Mouse (Mus musculus): Measurements from ENCODE around the gene Amot.

The Amot gene

GRCm38 (mm10) chrX:145504717-145505415 is at the start of gene Amot:
Amot (minus strand) TSS chrX:145505181.
- peak; percentile 89 for DNase-seq

- DNase-seq = no peak
Measured at GRCm38 (mm10) chrX:145545060-145545459, 40.1 kb upstream of the Amot start.

- DNase-seq = peak; percentile 10
Measured at GRCm38 (mm10) chrX:145543602-145544490, 38.9 kb upstream of the Amot start.

- DNase-seq = no peak
Measured at GRCm38 (mm10) chrX:145541050-145541449, 36.1 kb upstream of the Amot start.

GRCm38 (mm10) chrX:145540321-145540720 is 35.3 kb upstream of the Amot start:
- DNase-seq = no peak

GRCm38 (mm10) chrX:145529602-145530001 is 24.6 kb upstream of the Amot start:
- no peak for DNase-seq

- no peak for DNase-seq
Measured at GRCm38 (mm10) chrX:145516322-145517066, 11.5 kb upstream of the Amot start.

GRCm38 (mm10) chrX:145515498-145516158 is 10.6 kb upstream of the Amot start:
- no peak for DNase-seq

- DNase-seq = peak; percentile 49
Measured at GRCm38 (mm10) chrX:145510675-145511074, 5.7 kb upstream of the Amot start.

- DNase-seq = peak; percentile 89
Measured at GRCm38 (mm10) chrX:145505457-145506201, 648 bp upstream of the Amot start.

- DNase-seq = peak; percentile 56
Measured at GRCm38 (mm10) chrX:145501666-145502355, 3.2 kb downstream of the Amot start.

GRCm38 (mm10) chrX:145499101-145499500 is 5.9 kb downstream of the Amot start:
- no peak for DNase-seq

GRCm38 (mm10) chrX:145498691-145499090 is 6.3 kb downstream of the Amot start:
- DNase-seq = no peak

- peak; percentile 37 for DNase-seq
Measured at GRCm38 (mm10) chrX:145497486-145497885, 7.5 kb downstream of the Amot start.

GRCm38 (mm10) chrX:145495381-145495780 is 9.6 kb downstream of the Amot start:
- DNase-seq = no peak

GRCm38 (mm10) chrX:145490821-145491220 is 14.2 kb downstream of the Amot start:
- no peak for DNase-seq

GRCm38 (mm10) chrX:145490417-145490816 is 14.6 kb downstream of the Amot start:
- DNase-seq = no peak

GRCm38 (mm10) chrX:145489950-145490349 is 15.0 kb downstream of the Amot start:
- no peak for DNase-seq

GRCm38 (mm10) chrX:145485495-145485894 is 19.5 kb downstream of the Amot start:
- no peak for DNase-seq

GRCm38 (mm10) chrX:145483486-145484055 is 21.4 kb downstream of the Amot start:
- no peak for DNase-seq

GRCm38 (mm10) chrX:145482383-145482782 is 22.6 kb downstream of the Amot start:
- DNase-seq = no peak
